Mouse (Mus musculus): Measurements from ENCODE around the gene Taf1a. TPM values are rescaled to one million over a fixed set of nuclear protein-coding genes. Genes with fewer than 3 reads are reported as not detected.
A peak's percentile ranks its signal among the peaks of the same experiment; 100 is the strongest.
"Not testable (repeated sequence)": the region's sequence is repeated elsewhere in the genome, so short reads cannot be mapped to it uniquely, and the experiment has no call there.

Taf1a gene
- total and polyA plus RNA-seq, 2 experiments from 2014 or later, result 8.8 to 12.7 TPM

DNA sequence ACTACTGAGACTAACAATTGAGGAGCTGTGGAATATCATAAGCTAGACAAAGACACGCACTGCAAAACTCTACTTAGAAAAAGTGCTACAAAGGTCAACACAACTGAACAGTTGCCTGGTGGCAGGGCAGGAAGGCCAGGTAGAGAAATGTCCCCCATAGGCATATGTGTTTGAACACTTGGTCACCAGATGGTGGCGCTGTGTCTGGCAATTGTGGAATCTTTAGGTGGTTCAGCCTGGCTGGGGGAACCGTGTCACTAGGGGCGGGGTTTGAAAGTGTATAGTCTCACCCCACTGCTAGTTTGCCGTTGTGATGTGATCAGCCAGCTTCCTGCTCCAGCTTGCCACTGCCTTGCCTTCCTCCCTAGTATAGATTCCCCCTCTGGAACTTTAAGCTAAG lies 14.1 kb upstream of the Taf1a start:
- Histone ChIP-seq H3K4me2 (ENCODE audit: low read depth, low read length) (no peak overlapping the region), H3K9me3 (ENCODE audit: low read length) (no peaks in the 10 kb centered on the region), H3K27me3 (ENCODE audit: insufficient read depth, low read length) (no peaks in the 10 kb centered on the region), H3K36me3 (ENCODE audit: insufficient read depth, low read length) (no peaks in the 10 kb centered on the region), H3K27ac (no peak overlapping the region), H3K4me3 (ENCODE audit: low read length) (no peak overlapping the region), H3K4me1 (ENCODE audit: insufficient read depth, low read length) (peaks cover 5% of the 10 kb centered on the region; the same call in 1 of the 2 replicates), H3K9ac (replicated peaks; ENCODE audit: low read length) (no peak overlapping the region)
- DNase-seq (ENCODE audit: low spot score) (no peak), ATAC-seq (no peak)
- WGBS, result 77% methylated on average over 5 of the region's 5 CpGs
- 0 out of 2 replicates have a peak, but pooled peaks have one; percentile 10 for TF ChIP-seq CTCF (IDR thresholded peaks at IDR 0.05; ENCODE audit: low read depth)

GRCm38 (mm10) chr1:183377045-183377444 lies 11.7 kb upstream of the Taf1a start:
- ATAC-seq (no peak), DNase-seq (ENCODE audit: low spot score) (no peak)
- Histone ChIP-seq H3K9ac (replicated peaks; ENCODE audit: low read length) (no peak overlapping the region), H3K4me3 (ENCODE audit: low read length) (no peak overlapping the region), H3K4me1 (ENCODE audit: insufficient read depth, low read length) (no peaks in the 10 kb centered on the region), H3K36me3 (ENCODE audit: insufficient read depth, low read length) (no peaks in the 10 kb centered on the region), H3K27ac (no peak overlapping the region), H3K4me2 (ENCODE audit: low read depth, low read length) (no peak overlapping the region), H3K9me3 (ENCODE audit: low read length) (no peaks in the 10 kb centered on the region), H3K27me3 (ENCODE audit: insufficient read depth, low read length) (no peaks in the 10 kb centered on the region)
- TF ChIP-seq CTCF (IDR thresholded peaks at IDR 0.05; ENCODE audit: low read depth), result no peak
- WGBS, result 80% methylated on average over 4 of the region's 4 CpGs

DNA sequence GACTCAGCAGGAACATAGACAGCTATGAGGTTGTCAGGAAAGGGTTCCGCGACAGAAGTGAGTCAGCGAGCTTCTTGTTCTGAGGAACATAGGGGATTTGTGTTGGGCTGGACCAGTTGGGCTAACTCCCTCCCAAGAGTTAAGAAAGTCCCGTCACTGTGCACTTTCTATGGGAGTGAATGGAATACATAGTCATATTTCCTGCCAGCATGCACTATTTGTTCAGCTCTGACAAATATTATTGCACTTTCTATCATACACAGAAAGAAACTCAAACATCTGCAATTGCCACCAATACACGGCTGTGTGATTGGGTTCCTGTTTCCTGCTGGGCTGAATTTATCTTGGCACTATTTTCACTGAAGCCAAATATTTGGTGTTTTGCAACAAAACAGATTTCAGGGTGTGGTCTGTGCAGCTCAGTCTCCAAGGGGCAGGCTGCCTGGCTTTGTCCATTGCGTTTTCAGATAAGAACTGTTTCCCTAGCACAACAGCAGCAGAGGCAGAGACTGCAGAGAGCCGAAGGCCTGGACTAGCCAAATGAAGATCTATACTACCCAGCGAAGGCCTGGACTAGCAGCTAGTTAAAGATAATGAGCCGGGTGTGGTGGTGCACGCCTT lies 10.3 kb upstream of the Taf1a start:
- WGBS, result 84% methylated on average over 10 of the region's 10 CpGs
- DNase-seq (ENCODE audit: low spot score) (peak; percentile 9), ATAC-seq (no peak)
- Histone ChIP-seq H3K9me3 (ENCODE audit: low read length) (no peaks in the 10 kb centered on the region), H3K27ac (no peak overlapping the region), H3K27me3 (ENCODE audit: insufficient read depth, low read length) (peaks cover 3% of the 10 kb centered on the region), H3K4me3 (ENCODE audit: low read length) (no peak overlapping the region), H3K4me2 (ENCODE audit: low read depth, low read length) (no peak overlapping the region), H3K36me3 (ENCODE audit: insufficient read depth, low read length) (no peaks in the 10 kb centered on the region), H3K9ac (replicated peaks; ENCODE audit: low read length) (no peak overlapping the region), H3K4me1 (ENCODE audit: insufficient read depth, low read length) (no peaks in the 10 kb centered on the region)
- no peak for TF ChIP-seq CTCF (IDR thresholded peaks at IDR 0.05; ENCODE audit: low read depth)

GRCm38 (mm10) chr1:183379376-183379775 lies 9.4 kb upstream of the Taf1a start:
- 90% methylated on average over 3 of the region's 3 CpGs for WGBS
- not testable (repeated sequence) for H3K36me3 ChIP-seq (ENCODE audit: insufficient read depth, low read length); H3K4me3 ChIP-seq (ENCODE audit: low read length); H3K27ac ChIP-seq; ATAC-seq; DNase-seq (ENCODE audit: low spot score); H3K4me1 ChIP-seq (ENCODE audit: insufficient read depth, low read length); H3K9ac ChIP-seq (replicated peaks; ENCODE audit: low read length); H3K4me2 ChIP-seq (ENCODE audit: low read depth, low read length); H3K9me3 ChIP-seq (ENCODE audit: low read length); H3K27me3 ChIP-seq (ENCODE audit: insufficient read depth, low read length)

DNA sequence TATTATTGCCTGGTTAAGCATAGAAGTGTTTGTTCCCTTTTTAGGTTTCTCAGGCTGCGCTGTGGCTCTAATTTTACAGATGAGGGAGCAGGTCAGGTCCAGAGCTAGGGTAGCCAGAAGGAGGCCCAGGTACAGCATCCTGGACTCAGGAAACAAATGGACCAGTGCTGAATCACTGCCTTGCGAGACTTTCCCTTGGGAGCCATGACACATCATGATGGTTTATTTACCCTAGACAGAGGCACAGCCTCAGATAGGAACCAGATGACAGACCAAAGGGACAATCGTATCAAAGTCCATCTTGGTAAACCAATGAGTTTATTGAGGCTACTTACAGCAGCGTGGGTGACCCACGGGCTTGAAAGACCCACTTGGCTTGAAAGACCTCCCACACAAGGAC lies 7.0 kb upstream of the Taf1a start:
- Histone ChIP-seq H3K4me2 (ENCODE audit: low read depth, low read length) (no peak overlapping the region), H3K27me3 (ENCODE audit: insufficient read depth, low read length) (peaks cover 15% of the 10 kb centered on the region), H3K36me3 (ENCODE audit: insufficient read depth, low read length) (no peaks in the 10 kb centered on the region), H3K4me1 (ENCODE audit: insufficient read depth, low read length) (no peaks in the 10 kb centered on the region), H3K27ac (no peak overlapping the region), H3K9me3 (ENCODE audit: low read length) (no peaks in the 10 kb centered on the region), H3K9ac (replicated peaks; ENCODE audit: low read length) (no peak overlapping the region), H3K4me3 (ENCODE audit: low read length) (no peak overlapping the region)
- TF ChIP-seq CTCF (IDR thresholded peaks at IDR 0.05; ENCODE audit: low read depth), result no peak
- ATAC-seq, result no peak
- WGBS, result 86% methylated on average over 5 of the region's 5 CpGs
- DNase-seq (ENCODE audit: low spot score), result no peak

- Histone ChIP-seq H3K9me3 (ENCODE audit: low read length) (no peaks in the 10 kb centered on the region), H3K36me3 (ENCODE audit: insufficient read depth, low read length) (no peaks in the 10 kb centered on the region), H3K4me1 (ENCODE audit: insufficient read depth, low read length) (no peaks in the 10 kb centered on the region), H3K4me2 (ENCODE audit: low read depth, low read length) (no peak overlapping the region), H3K27me3 (ENCODE audit: insufficient read depth, low read length) (peaks cover 15% of the 10 kb centered on the region), H3K27ac (no peak overlapping the region), H3K4me3 (ENCODE audit: low read length) (no peak overlapping the region), H3K9ac (replicated peaks; ENCODE audit: low read length) (no peak overlapping the region)
- ATAC-seq (no peak), DNase-seq (ENCODE audit: low spot score) (no peak)
- TF ChIP-seq CTCF (IDR thresholded peaks at IDR 0.05; ENCODE audit: low read depth), result no peak
- WGBS, result 96% methylated on average over 2 of the region's 2 CpGs
Measured at GRCm38 (mm10) chr1:183382621-183383020, 6.2 kb upstream of the Taf1a start.

- not testable (repeated sequence) for H3K9ac ChIP-seq (replicated peaks; ENCODE audit: low read length); H3K9me3 ChIP-seq (ENCODE audit: low read length); H3K4me3 ChIP-seq (ENCODE audit: low read length); H3K4me2 ChIP-seq (ENCODE audit: low read depth, low read length); DNase-seq (ENCODE audit: low spot score); ATAC-seq; H3K27ac ChIP-seq; H3K4me1 ChIP-seq (ENCODE audit: insufficient read depth, low read length); H3K36me3 ChIP-seq (ENCODE audit: insufficient read depth, low read length)
- WGBS, result 99% methylated on average over 3 of the region's 3 CpGs
- H3K27me3 ChIP-seq (ENCODE audit: insufficient read depth, low read length), result peaks cover 15% of the 10 kb centered on the region
Measured at GRCm38 (mm10) chr1:183387421-183387820, 1.4 kb upstream of the Taf1a start.

All from hindbrain, postnatal 0 days (tissue).